Mouse (Mus musculus) megakaryocyte-erythroid progenitor cell, adult 5-6 weeks (primary cell): ENCODE measurements around the gene Cdip1. TPM values are rescaled to one million over a fixed set of nuclear protein-coding genes. Genes with fewer than 3 reads are reported as not detected.
A peak's percentile ranks its signal among the peaks of the same experiment; 100 is the strongest.

ENCODE experiments used
- ATAC-seq: replicated peaks from 2 replicates; pipeline ENCODE4 v1.8.0; 2016; ENCODE audit warnings: mild to moderate bottlenecking, inconsistent platforms; ENCODE audit not compliant: severe bottlenecking, poor library complexity, low FRiP score, low TSS enrichment
- total RNA-seq, 2 experiments: library from RNA; stranded (forward) in 1 of 2; stranded (reverse) in 1 of 2; fragments of 200-1000, 215-1000 nt in 1 of 2; fragments of >200 nt in 1 of 2; fragmentation: Nextera tagmentation in 1 of 2; gene quantifications; 2 replicates each; pipeline ENCODE4 v1.2.3; 2014 to 2017

Cdip1 gene
- total RNA-seq, 2 experiments from 2014 or later: 15.3 to 15.5 TPM

- no peak for ATAC-seq
Measured at GRCm38 (mm10) chr16:4777171-4777904, 12.8 kb downstream of the Cdip1 start.

GRCm38 (mm10) chr16:4773289-4773970, 16.7 kb downstream of the Cdip1 start:
- no peak; the same call in 1 of the 2 replicates for ATAC-seq

- no peak for ATAC-seq
Measured at GRCm38 (mm10) chr16:4768719-4769118, 21.4 kb downstream of the Cdip1 start.

GRCm38 (mm10) chr16:4767012-4767790, 22.9 kb downstream of the Cdip1 start:
- ATAC-seq: no peak

GRCm38 (mm10) chr16:4765852-4766251, 24.2 kb downstream of the Cdip1 start:
- ATAC-seq: no peak

GRCm38 (mm10) chr16:4763276-4763675, 26.8 kb downstream of the Cdip1 start:
- ATAC-seq: peak; percentile 85

GRCm38 (mm10) chr16:4762437-4762836, 27.7 kb downstream of the Cdip1 start:
- ATAC-seq: no peak

- ATAC-seq: peak; percentile 71; the same call in 1 of the 2 replicates
Measured at GRCm38 (mm10) chr16:4756660-4757335, 33.3 kb downstream of the Cdip1 start.

GRCm38 (mm10) chr16:4754045-4754444, 36.0 kb downstream of the Cdip1 start:
- ATAC-seq: no peak

- no peak for ATAC-seq
Measured at GRCm38 (mm10) chr16:4752155-4752554, 37.9 kb downstream of the Cdip1 start.

- ATAC-seq: no peak
Measured at GRCm38 (mm10) chr16:4742186-4742585, 47.9 kb downstream of the Cdip1 start.

GRCm38 (mm10) chr16:4739994-4740393, 50.1 kb downstream of the Cdip1 start:
- ATAC-seq: no peak

- ATAC-seq: no peak
Measured at GRCm38 (mm10) chr16:4736262-4736661, 53.8 kb downstream of the Cdip1 start.

- no peak for ATAC-seq
Measured at GRCm38 (mm10) chr16:4730776-4731358, 59.2 kb downstream of the Cdip1 start.

- ATAC-seq: no peak
Measured at GRCm38 (mm10) chr16:4727963-4728362, 62.1 kb downstream of the Cdip1 start.

- no peak for ATAC-seq
Measured at GRCm38 (mm10) chr16:4727526-4727925, 62.6 kb downstream of the Cdip1 start.

GRCm38 (mm10) chr16:4726528-4727128, 63.5 kb downstream of the Cdip1 start:
- ATAC-seq: peak; percentile 56

GRCm38 (mm10) chr16:4725780-4726527, 64.1 kb downstream of the Cdip1 start, which contains the start of gene Hmox2:
TSS of gene Hmox2 (plus strand) at chr16:4726361.
- peak; percentile 97 for ATAC-seq
